Mouse (Mus musculus) c-Kit-positive CD71-positive TER-119-positive erythroid progenitor cells, embryonic 14.5 days (primary cell): ENCODE measurements at regions not wholly inside any gene's neighbourhood (a gene's known extent, or its start where the extent isn't known, plus 50 kb on each side); places are given as distances from the start of the nearest gene placed in this dataset.
A peak's percentile ranks its signal among the peaks of the same experiment; 100 is the strongest.
"Not testable (repeated sequence)": the region's sequence is repeated elsewhere in the genome, so short reads cannot be mapped to it uniquely, and the experiment has no call there.

ENCODE experiments used
- DNase-seq: peaks from one replicate; pipeline ENCODE4 v3.0.0-alpha.2; 2013; ENCODE audit warnings: low spot score

- DNase-seq, result no peak
These were observed 78.9 kb downstream of the Smgc start for GRCm38 (mm10) chr15:91916946-91917345.

- no peak for DNase-seq
These were observed 79.8 kb downstream of the Smgc start for GRCm38 (mm10) chr15:91917877-91918276.

GRCm38 (mm10) chr15:91924542-91924941 lies 86.5 kb downstream of the Smgc start:
- DNase-seq, result no peak

GRCm38 (mm10) chr15:91927492-91927891 lies 89.4 kb downstream of the Smgc start:
- no peak for DNase-seq

- no peak for DNase-seq
These were observed 90.4 kb downstream of the Smgc start for GRCm38 (mm10) chr15:91928511-91928910.

- no peak for DNase-seq
These were observed 93.7 kb upstream of the Cntn1 start for GRCm38 (mm10) chr15:91957273-91957672.

- no peak for DNase-seq
These were observed 85.8 kb upstream of the Cntn1 start for GRCm38 (mm10) chr15:91965172-91965571.

GRCm38 (mm10) chr15:91969378-91969777 lies 81.6 kb upstream of the Cntn1 start:
- DNase-seq, result peak; percentile 11

GRCm38 (mm10) chr15:91971411-91971810 lies 79.6 kb upstream of the Cntn1 start:
- DNase-seq, result no peak

- DNase-seq, result no peak
These were observed 79.1 kb upstream of the Cntn1 start for GRCm38 (mm10) chr15:91971846-91972245.

- DNase-seq, result no peak
These were observed 75.4 kb upstream of the Cntn1 start for GRCm38 (mm10) chr15:91975606-91976005.

- DNase-seq, result not testable (repeated sequence)
These were observed 67.8 kb upstream of the Cntn1 start for GRCm38 (mm10) chr15:91983186-91983585.

- no peak for DNase-seq
These were observed 50.9 kb upstream of the Cntn1 start for GRCm38 (mm10) chr15:92000086-92000485.
